Mouse (Mus musculus): ENCODE results near the gene Socs4. TPM values are rescaled to one million over a fixed set of nuclear protein-coding genes. Genes with fewer than 3 reads are reported as not detected.

The Socs4 gene
- polyA plus RNA-seq, 1 experiment from 2014 or later, result 2.8 TPM

GRCm38 (mm10) chr14:47242753-47243152 lies 34.0 kb upstream of the Socs4 start:
- no peak overlapping the region for H3K27ac ChIP-seq (ENCODE audit: low read length)
- H3K4me1 ChIP-seq (ENCODE audit: control insufficient read depth, insufficient read depth, low read length), result no peaks in the 10 kb centered on the region
- no peak overlapping the region for H3K9ac ChIP-seq (ENCODE audit: low read length)
- no peak overlapping the region for H3K4me2 ChIP-seq (ENCODE audit: low read depth, low read length)
- H3K4me3 ChIP-seq (replicated peaks; ENCODE audit: low read length), result no peak overlapping the region
- H3K27me3 ChIP-seq (ENCODE audit: control insufficient read depth, insufficient read depth, low read length), result no peaks in the 10 kb centered on the region
- 38% methylated on average over 4 of the region's 4 CpGs for WGBS
- H3K9me3 ChIP-seq (replicated peaks; ENCODE audit: control insufficient read depth, low read length), result no peaks in the 10 kb centered on the region
- peaks cover 7% of the 10 kb centered on the region; the same call in 1 of the 2 replicates for H3K36me3 ChIP-seq (ENCODE audit: control insufficient read depth, insufficient read depth, low read length)
- no peak for ATAC-seq (ENCODE audit: insufficient read depth, low FRiP score)

- H3K4me3 ChIP-seq (replicated peaks; ENCODE audit: low read length), result no peak overlapping the region
These were observed 26.9 kb upstream of the Socs4 start for GRCm38 (mm10) chr14:47249839-47250238.

DNA sequence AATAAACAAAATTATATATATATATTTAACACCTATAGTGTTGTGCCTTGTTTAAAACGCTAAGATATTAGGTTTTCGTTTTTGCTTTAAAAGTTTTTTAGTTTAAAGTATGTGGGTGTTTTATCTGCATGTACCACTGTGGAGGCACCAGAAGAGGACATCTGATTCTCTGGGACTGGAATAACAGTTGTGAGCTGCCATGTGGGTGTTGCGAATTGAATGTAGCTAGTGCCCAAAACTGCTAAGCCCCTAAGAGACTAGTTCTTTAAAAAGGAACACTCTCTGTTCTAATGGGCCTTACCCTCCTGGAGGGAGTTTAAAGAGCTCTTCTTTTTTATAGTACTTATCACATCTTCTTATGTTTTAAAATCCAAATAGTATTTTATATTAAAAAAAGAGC lies 11.9 kb upstream of the Socs4 start:
- H3K4me3 ChIP-seq (replicated peaks; ENCODE audit: low read length), result no peak overlapping the region
- no peaks in the 10 kb centered on the region for H3K9me3 ChIP-seq (replicated peaks; ENCODE audit: control insufficient read depth, low read length)
- no peak for ATAC-seq (ENCODE audit: insufficient read depth, low FRiP score)
- WGBS, result 95% methylated on average over 3 of the region's 3 CpGs
- no peaks in the 10 kb centered on the region for H3K4me1 ChIP-seq (ENCODE audit: control insufficient read depth, insufficient read depth, low read length)
- no peak overlapping the region for H3K4me2 ChIP-seq (ENCODE audit: low read depth, low read length)
- no peaks in the 10 kb centered on the region for H3K27me3 ChIP-seq (ENCODE audit: control insufficient read depth, insufficient read depth, low read length)
- no peak overlapping the region for H3K27ac ChIP-seq (ENCODE audit: low read length)
- peaks cover 13% of the 10 kb centered on the region for H3K36me3 ChIP-seq (ENCODE audit: control insufficient read depth, insufficient read depth, low read length)
- H3K9ac ChIP-seq (ENCODE audit: low read length), result no peak overlapping the region

More at GRCm38 (mm10) chr14:47249839-47250238, 26.9 kb upstream of the Socs4 start:
- no peaks in the 10 kb centered on the region; the same call in 1 of the 2 replicates for H3K36me3 ChIP-seq (ENCODE audit: control insufficient read depth, insufficient read depth, low read length)
- no peak overlapping the region for H3K4me2 ChIP-seq (ENCODE audit: low read depth, low read length)
- ATAC-seq (ENCODE audit: insufficient read depth, low FRiP score), result no peak
- H3K27ac ChIP-seq (ENCODE audit: low read length), result no peak overlapping the region
- no peaks in the 10 kb centered on the region for H3K9me3 ChIP-seq (replicated peaks; ENCODE audit: control insufficient read depth, low read length)
- 86% methylated on average over 6 of the region's 6 CpGs for WGBS
- H3K9ac ChIP-seq (ENCODE audit: low read length), result no peak overlapping the region
- H3K4me1 ChIP-seq (ENCODE audit: control insufficient read depth, insufficient read depth, low read length), result no peaks in the 10 kb centered on the region
- H3K27me3 ChIP-seq (ENCODE audit: control insufficient read depth, insufficient read depth, low read length), result no peaks in the 10 kb centered on the region

GRCm38 (mm10) chr14:47265829-47266228 lies 10.9 kb upstream of the Socs4 start:
- no peak overlapping the region for H3K4me2 ChIP-seq (ENCODE audit: low read depth, low read length)
- H3K36me3 ChIP-seq (ENCODE audit: control insufficient read depth, insufficient read depth, low read length), result peaks cover 13% of the 10 kb centered on the region
- no peaks in the 10 kb centered on the region for H3K4me1 ChIP-seq (ENCODE audit: control insufficient read depth, insufficient read depth, low read length)
- no peaks in the 10 kb centered on the region for H3K27me3 ChIP-seq (ENCODE audit: control insufficient read depth, insufficient read depth, low read length)
- no peaks in the 10 kb centered on the region for H3K9me3 ChIP-seq (replicated peaks; ENCODE audit: control insufficient read depth, low read length)
- H3K9ac ChIP-seq (ENCODE audit: low read length), result no peak overlapping the region
- no peak for ATAC-seq (ENCODE audit: insufficient read depth, low FRiP score)
- H3K4me3 ChIP-seq (replicated peaks; ENCODE audit: low read length), result no peak overlapping the region
- 94% methylated on average over 8 of the region's 8 CpGs for WGBS
- H3K27ac ChIP-seq (ENCODE audit: low read length), result no peak overlapping the region

DNA sequence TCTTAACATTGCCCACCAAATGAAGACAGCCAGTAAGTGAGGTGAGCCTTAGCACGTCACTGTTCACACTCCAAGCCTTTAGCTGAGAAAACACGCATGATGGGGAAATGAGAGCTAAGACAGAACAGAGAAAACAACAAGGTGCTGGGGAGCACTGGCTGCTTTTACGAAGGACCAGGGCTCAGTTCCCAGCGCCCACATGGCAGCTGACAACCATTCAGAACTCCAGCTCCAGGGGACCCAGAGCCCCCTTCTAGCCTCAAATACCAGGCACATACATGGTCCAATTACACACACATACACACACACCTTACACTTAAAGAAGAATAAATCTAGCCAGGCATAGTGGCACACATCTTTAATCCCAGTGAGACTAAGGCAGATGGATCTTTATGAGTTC lies 7.7 kb upstream of the Socs4 start:
- WGBS, result 95% methylated on average over 4 of the region's 4 CpGs

DNA sequence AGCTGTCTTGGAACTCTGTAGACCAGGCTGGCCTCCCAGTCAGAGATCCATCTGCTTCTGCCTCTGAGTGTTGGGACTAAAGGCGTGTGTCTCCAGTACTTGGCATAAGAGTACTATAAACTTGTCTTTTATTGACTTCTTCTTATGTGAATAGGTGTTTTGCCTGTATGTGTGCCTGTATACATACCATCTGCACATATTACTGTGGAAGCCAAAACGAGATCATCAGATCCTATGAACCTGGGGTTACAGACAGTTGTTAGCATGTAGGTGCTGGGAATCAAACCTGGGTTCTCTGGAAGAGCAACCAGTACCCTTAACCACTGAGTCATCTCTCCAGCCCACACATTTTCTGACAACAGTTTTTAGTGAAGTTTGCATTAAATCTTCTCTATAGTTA lies 7.0 kb upstream of the Socs4 start:
- no peak overlapping the region for H3K4me2 ChIP-seq (ENCODE audit: low read depth, low read length)
- H3K27me3 ChIP-seq (ENCODE audit: control insufficient read depth, insufficient read depth, low read length), result no peaks in the 10 kb centered on the region
- 94% methylated on average over 2 of the region's 2 CpGs for WGBS
- H3K36me3 ChIP-seq (ENCODE audit: control insufficient read depth, insufficient read depth, low read length), result peaks cover 10% of the 10 kb centered on the region
- H3K27ac ChIP-seq (ENCODE audit: low read length), result no peak overlapping the region
- no peak overlapping the region for H3K4me3 ChIP-seq (replicated peaks; ENCODE audit: low read length)
- H3K9ac ChIP-seq (ENCODE audit: low read length), result no peak overlapping the region
- no peaks in the 10 kb centered on the region for H3K9me3 ChIP-seq (replicated peaks; ENCODE audit: control insufficient read depth, low read length)
- no peaks in the 10 kb centered on the region for H3K4me1 ChIP-seq (ENCODE audit: control insufficient read depth, insufficient read depth, low read length)
- no peak for ATAC-seq (ENCODE audit: insufficient read depth, low FRiP score)

More for the DNA sequence above, 7.7 kb upstream of the Socs4 start:
- no peaks in the 10 kb centered on the region for H3K4me1 ChIP-seq (ENCODE audit: control insufficient read depth, insufficient read depth, low read length)
- no peak overlapping the region for H3K27ac ChIP-seq (ENCODE audit: low read length)
- no peak overlapping the region for H3K9ac ChIP-seq (ENCODE audit: low read length)
- no peaks in the 10 kb centered on the region for H3K9me3 ChIP-seq (replicated peaks; ENCODE audit: control insufficient read depth, low read length)
- no peaks in the 10 kb centered on the region for H3K27me3 ChIP-seq (ENCODE audit: control insufficient read depth, insufficient read depth, low read length)
- H3K4me2 ChIP-seq (ENCODE audit: low read depth, low read length), result no peak overlapping the region
- H3K36me3 ChIP-seq (ENCODE audit: control insufficient read depth, insufficient read depth, low read length), result peaks cover 10% of the 10 kb centered on the region
- ATAC-seq (ENCODE audit: insufficient read depth, low FRiP score), result no peak
- no peak overlapping the region for H3K4me3 ChIP-seq (replicated peaks; ENCODE audit: low read length)

- H3K4me3 ChIP-seq (replicated peaks; ENCODE audit: low read length), result no peak overlapping the region
- 89% methylated on average over 3 of the region's 3 CpGs for WGBS
- H3K27ac ChIP-seq (ENCODE audit: low read length), result no peak overlapping the region
- ATAC-seq (ENCODE audit: insufficient read depth, low FRiP score), result no peak
- H3K27me3 ChIP-seq (ENCODE audit: control insufficient read depth, insufficient read depth, low read length), result no peaks in the 10 kb centered on the region
- no peak overlapping the region for H3K4me2 ChIP-seq (ENCODE audit: low read depth, low read length)
- H3K9ac ChIP-seq (ENCODE audit: low read length), result no peak overlapping the region
- H3K36me3 ChIP-seq (ENCODE audit: control insufficient read depth, insufficient read depth, low read length), result peaks cover 10% of the 10 kb centered on the region
- peaks cover 8% of the 10 kb centered on the region for H3K4me1 ChIP-seq (ENCODE audit: control insufficient read depth, insufficient read depth, low read length)
- no peaks in the 10 kb centered on the region for H3K9me3 ChIP-seq (replicated peaks; ENCODE audit: control insufficient read depth, low read length)
These were observed 3.0 kb upstream of the Socs4 start for GRCm38 (mm10) chr14:47273751-47274150.

- Histone ChIP-seq H3K36me3 (ENCODE audit: control insufficient read depth, insufficient read depth, low read length) (no peaks in the 10 kb centered on the region), H3K4me3 (replicated peaks; ENCODE audit: low read length) (peak overlapping the region; percentile 92), H3K4me2 (ENCODE audit: low read depth, low read length) (peak overlapping the region; percentile 78), H3K4me1 (ENCODE audit: control insufficient read depth, insufficient read depth, low read length) (peaks cover 8% of the 10 kb centered on the region), H3K9me3 (replicated peaks; ENCODE audit: control insufficient read depth, low read length) (no peaks in the 10 kb centered on the region), H3K27ac (ENCODE audit: low read length) (no peak overlapping the region), H3K9ac (ENCODE audit: low read length) (peak overlapping the region; percentile 59), H3K27me3 (ENCODE audit: control insufficient read depth, insufficient read depth, low read length) (no peaks in the 10 kb centered on the region)
- no peak for ATAC-seq (ENCODE audit: insufficient read depth, low FRiP score)
- WGBS, result 25% methylated on average over 3 of the region's 3 CpGs
These were observed 1.3 kb upstream of the Socs4 start for GRCm38 (mm10) chr14:47275417-47275816.

- Histone ChIP-seq H3K4me3 (replicated peaks; ENCODE audit: low read length) (peak overlapping the region; percentile 92), H3K4me1 (ENCODE audit: control insufficient read depth, insufficient read depth, low read length) (peaks cover 8% of the 10 kb centered on the region), H3K4me2 (ENCODE audit: low read depth, low read length) (peak overlapping the region; percentile 78), H3K9ac (ENCODE audit: low read length) (peak overlapping the region; percentile 94), H3K9me3 (replicated peaks; ENCODE audit: control insufficient read depth, low read length) (no peaks in the 10 kb centered on the region), H3K36me3 (ENCODE audit: control insufficient read depth, insufficient read depth, low read length) (no peaks in the 10 kb centered on the region), H3K27me3 (ENCODE audit: control insufficient read depth, insufficient read depth, low read length) (no peaks in the 10 kb centered on the region), H3K27ac (ENCODE audit: low read length) (peak overlapping the region; percentile 58; the same call in 1 of the 2 replicates)
- ATAC-seq (ENCODE audit: insufficient read depth, low FRiP score), result no peak
- WGBS, result under 1% methylated on average over 22 of the region's 22 CpGs
These were observed 611 bp upstream of the Socs4 start for GRCm38 (mm10) chr14:47276036-47276603.

All from stomach, embryonic 16.5 days (tissue).